Mouse (Mus musculus) erythroblast, embryonic 14.5 days (primary cell): ENCODE measurements at regions not wholly inside any gene's neighbourhood (a gene's known extent, or its start where the extent isn't known, plus 50 kb on each side); places are given as distances from the start of the nearest gene placed in this dataset.

ENCODE experiments used
- GATA1 ChIP-seq: IDR thresholded peaks from 2 replicates; pipeline ENCODE4 v1.6.1; 2012; ENCODE audit warnings: low read length, inconsistent platforms, mixed read lengths
- TAL1 ChIP-seq: IDR thresholded peaks from 3 replicates; pipeline ENCODE4 v1.6.1; 2012; ENCODE audit warnings: low read length, inconsistent platforms, mixed read lengths

DNA sequence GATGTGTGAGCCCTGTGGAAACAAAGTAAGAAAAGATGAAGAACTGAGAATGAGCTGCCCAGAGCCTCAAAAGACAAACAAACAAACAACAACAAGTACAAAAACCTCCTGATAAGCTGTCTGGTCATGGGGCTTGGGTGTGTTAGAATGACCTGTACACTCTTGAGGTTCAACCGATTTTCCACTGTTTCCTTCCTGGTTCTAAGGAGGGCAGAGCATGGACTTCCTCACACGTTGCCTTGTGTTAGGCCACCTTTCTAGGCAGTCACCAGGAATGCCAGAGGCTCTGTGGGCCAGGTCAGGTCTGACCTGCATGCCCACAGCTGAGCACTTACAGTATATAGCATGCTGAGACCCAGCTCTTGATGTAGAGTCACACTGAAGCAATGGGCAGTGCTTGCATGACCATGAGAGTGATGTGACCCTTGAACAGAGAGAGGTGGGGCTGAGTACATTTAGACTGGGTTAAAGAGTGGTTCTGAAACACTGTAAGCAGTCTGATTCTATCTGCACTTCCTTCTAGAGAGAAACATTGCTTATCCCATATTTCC is 327.0 kb upstream of the Klf4 start:
- TF ChIP-seq TAL1 (no peak), GATA1 (no peak)
